Mouse (Mus musculus): ENCODE results near the gene Rbm20.
"Not testable (repeated sequence)": the region's sequence is repeated elsewhere in the genome, so short reads cannot be mapped to it uniquely, and the experiment has no call there.

The Rbm20 gene

GRCm38 (mm10) chr19:53792976-53793897 is 116.1 kb downstream of the Rbm20 start:
- DNase-seq (ENCODE audit: low spot score), result no peak

DNA sequence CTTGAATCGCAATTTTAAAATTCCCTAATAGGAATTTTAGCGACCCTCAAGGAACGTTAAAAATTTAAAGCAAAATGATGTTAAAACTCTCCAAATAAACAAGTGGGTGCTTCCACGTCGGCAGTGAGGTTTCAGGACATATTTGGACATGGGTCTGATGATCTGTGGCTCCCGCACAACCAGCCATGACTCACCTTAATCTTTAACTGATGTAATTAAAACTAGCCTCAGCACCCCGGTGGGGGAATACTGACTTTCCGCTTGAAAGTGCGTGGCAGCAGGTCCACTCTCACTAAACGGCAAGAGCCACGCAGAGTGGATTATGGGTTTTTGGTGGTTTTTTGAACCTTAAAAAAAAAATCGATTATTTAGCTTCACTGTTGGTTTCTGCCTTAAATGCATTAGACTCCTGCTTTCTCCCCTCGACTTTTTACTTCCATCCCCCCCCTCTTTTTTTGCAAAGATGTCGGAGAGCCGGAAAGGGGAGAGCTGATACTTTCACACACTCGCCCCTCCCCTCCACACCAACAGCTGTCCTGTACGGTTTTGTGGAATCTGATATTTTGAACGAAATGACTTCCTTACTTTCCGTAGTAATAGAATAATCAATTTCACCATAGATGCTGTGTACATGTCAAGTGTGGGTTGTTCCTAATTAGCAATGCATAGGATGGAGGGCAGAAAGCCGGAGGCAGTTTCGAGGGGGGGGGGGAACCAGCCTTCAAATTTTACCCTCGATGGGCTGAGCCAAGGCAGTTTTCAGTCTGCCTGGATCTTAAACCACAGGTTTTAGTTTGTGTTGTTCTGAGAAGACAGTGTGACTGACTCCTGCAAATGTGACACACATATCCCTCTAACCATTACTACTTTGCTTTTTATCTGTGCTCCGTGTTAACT is 117.1 kb downstream of the Rbm20 start:
- no peak for DNase-seq (ENCODE audit: low spot score)

- DNase-seq (ENCODE audit: low spot score), result no peak
Measured at GRCm38 (mm10) chr19:53794996-53795395, 117.9 kb downstream of the Rbm20 start.

GRCm38 (mm10) chr19:53796020-53796419 is 118.9 kb downstream of the Rbm20 start:
- no peak for DNase-seq (ENCODE audit: low spot score)

DNA sequence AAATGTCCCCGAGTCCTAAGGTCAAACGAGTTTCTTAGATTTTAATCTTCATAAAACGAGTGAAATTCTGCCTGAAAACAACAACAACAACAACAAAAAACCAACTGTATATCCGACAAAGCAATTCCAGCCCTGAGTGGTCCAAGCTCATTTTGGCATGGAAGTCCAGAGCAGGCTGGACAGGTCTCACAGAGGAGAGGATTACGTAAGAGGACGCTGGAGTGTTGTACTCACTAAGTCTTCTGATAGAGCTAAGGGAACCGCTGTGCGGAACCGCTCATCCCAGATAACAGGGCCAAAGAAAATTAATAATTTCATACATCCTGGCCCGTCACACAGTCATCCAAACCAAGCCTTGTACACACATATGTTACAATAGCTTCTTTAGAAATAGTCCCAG is 120.7 kb downstream of the Rbm20 start:
- no peak for DNase-seq (ENCODE audit: low spot score)

- no peak for DNase-seq (ENCODE audit: low spot score)
Measured at GRCm38 (mm10) chr19:53799885-53800284, 122.8 kb downstream of the Rbm20 start.

- no peak for DNase-seq (ENCODE audit: low spot score)
Measured at GRCm38 (mm10) chr19:53800365-53800999, 123.4 kb downstream of the Rbm20 start.

DNA sequence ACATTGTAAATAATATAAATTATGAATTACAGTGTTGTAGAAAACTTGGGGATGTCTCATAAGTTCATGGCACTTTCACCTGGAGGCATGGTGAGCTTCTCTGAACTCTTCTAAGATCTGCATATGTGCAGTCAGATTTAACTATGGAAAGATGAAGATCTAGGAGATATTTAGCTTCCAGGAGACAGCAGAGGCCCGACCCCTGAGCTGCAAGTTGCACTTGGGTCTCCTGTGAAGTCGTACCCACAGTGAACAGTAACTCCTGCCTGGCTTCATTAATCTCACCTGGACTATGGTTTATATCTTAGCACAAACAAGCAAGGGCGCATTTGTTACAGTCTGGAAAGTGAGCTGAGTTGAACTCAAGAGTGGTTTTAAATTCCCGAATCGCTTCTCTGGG is 124.3 kb downstream of the Rbm20 start:
- DNase-seq (ENCODE audit: low spot score), result no peak

- no peak for DNase-seq (ENCODE audit: low spot score)
Measured at GRCm38 (mm10) chr19:53801789-53802683, 124.9 kb downstream of the Rbm20 start.

GRCm38 (mm10) chr19:53803954-53804353 is 126.8 kb downstream of the Rbm20 start:
- no peak for DNase-seq (ENCODE audit: low spot score)

DNA sequence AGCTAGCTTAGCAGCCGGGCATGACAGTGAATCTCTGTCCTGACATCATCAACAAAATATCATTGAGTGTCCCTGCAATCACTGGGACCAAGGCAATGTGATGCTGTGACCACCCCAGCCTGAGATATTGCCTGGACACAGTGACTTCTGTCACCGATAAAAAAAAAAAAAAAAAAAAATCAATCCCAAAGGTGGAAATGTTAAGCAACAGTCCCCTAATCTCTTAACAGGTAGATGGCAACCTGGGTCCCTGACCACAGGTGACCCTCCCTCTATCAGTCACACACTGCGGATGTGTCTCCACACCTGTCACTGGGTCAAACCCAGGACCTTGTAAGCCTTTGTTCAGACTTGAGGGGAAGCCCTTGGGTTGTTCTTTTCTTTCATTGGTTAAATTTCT is 128.0 kb downstream of the Rbm20 start:
- DNase-seq (ENCODE audit: low spot score), result no peak

DNA sequence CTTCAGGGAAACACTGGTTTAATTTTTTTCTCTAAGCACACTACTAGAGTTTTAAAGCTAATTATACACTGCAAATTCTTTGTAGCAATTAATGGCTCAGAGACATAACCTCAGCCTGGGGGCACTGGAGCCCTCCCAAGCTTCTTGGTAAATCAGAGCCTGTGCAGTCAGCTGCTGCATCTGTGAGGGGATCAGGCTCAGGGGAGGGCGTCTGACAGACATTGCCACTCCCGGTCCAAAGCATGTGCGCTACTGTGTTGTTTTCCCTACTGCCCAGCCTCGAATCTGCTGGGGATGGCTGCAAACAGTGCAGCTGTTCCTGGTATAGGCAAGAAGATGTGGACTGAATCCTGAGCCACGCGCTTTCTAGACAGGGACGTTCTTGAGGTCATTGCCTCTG is 129.0 kb downstream of the Rbm20 start:
- no peak for DNase-seq (ENCODE audit: low spot score)

DNA sequence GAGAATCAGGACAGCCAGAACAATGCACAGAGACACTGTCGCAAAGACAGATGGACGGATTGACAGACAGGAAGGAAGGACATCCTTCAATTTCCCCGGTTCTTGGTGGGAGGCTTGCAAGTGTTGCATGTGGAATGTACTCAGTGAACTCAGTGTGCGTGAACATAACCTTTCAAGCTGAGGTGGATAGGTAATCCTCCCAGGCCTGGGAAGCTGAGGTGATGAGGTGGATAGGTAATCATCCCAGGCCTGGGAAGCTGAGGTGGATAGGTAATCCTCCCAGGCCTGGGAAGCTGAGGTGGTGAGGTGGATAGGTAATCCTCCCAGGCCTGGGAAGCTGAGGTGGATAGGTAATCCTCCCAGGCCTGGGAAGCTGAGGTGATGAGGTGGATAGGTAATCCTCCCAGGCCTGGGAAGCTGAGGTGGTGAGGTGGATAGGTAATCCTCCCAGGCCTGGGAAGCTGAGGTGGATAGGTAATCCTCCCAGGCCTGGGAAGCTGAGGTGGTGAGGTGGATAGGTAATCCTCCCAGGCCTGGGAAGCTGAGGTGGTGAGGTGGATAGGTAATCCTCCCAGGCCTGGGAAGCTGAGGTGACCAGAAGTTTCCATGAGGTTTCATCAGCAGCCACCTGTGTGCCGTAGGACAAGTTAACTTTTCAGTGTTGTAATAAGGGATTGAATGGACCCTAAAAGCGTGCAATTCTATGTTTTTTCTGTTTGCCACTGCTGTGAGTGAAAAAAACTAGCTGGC is 129.6 kb downstream of the Rbm20 start:
- DNase-seq (ENCODE audit: low spot score), result not testable (repeated sequence)

GRCm38 (mm10) chr19:53807276-53807801 is 130.2 kb downstream of the Rbm20 start:
- DNase-seq (ENCODE audit: low spot score), result no peak

GRCm38 (mm10) chr19:53808041-53808777 is 131.1 kb downstream of the Rbm20 start:
- no peak for DNase-seq (ENCODE audit: low spot score)

- no peak for DNase-seq (ENCODE audit: low spot score)
Measured at GRCm38 (mm10) chr19:53809185-53809861, 132.2 kb downstream of the Rbm20 start.

DNA sequence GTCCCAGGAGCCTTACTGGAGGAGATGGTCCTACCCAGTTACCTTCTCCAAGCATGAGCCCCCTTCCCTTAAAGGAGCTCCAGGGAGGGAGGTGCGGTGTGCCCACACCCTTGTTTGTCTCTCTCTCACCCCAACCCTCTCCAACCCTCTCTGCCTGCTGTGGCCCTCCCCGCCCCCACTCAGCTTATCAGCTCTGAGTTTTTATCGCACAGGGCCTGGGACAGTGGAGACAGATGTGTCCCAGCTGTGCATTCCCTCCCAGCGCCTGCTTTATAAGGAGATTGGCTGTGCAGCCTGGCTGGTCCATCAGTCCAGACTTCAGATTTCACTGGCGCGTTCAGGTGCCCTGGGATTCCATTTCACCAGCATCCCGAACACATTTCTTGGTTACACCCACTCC is 132.9 kb downstream of the Rbm20 start:
- DNase-seq (ENCODE audit: low spot score), result no peak

- DNase-seq (ENCODE audit: low spot score), result no peak
Measured at GRCm38 (mm10) chr19:53810584-53810983, 133.5 kb downstream of the Rbm20 start.

- no peak for DNase-seq (ENCODE audit: low spot score)
Measured at GRCm38 (mm10) chr19:53813576-53813975, 136.5 kb downstream of the Rbm20 start.

Data from embryo, embryonic 10.5 days (tissue).